Mouse (Mus musculus) mouse embryonic stem cell (cell line): ENCODE data around the gene Mfsd4b3.
"Not testable (repeated sequence)": the region's sequence is repeated elsewhere in the genome, so short reads cannot be mapped to it uniquely, and the experiment has no call there.

Source experiments
- in situ Hi-C, 2 experiments: fragments of 300-500 bp; cut with MboI; formaldehyde crosslinking; loops; 1 replicate in 1 of 2; 3 replicates in 1 of 2; pipeline ENCODE4 v1.14.3; 2019 to 2020; ENCODE audit warnings: low sequenced_read_pairs in 2 of 2, low pct_unique_long_range_greater_than_20kb in 1 of 2, mixed read lengths in 1 of 2; ENCODE audit not compliant: unreplicated experiment in 1 of 2

The Mfsd4b3 gene

GRCm38 (mm10) chr10:39959761-39960440 is at the start of gene Mfsd4b3:
Gene Mfsd4b3 (minus strand): TSS chr10:39960153.
- in situ Hi-C loops, result loop anchor here in 1 of 2 experiments (5.0 kb wide), 1 partner anchor 63 kb away; the partner anchor contains the start of gene Mfsd4b4

- in situ Hi-C loops, result no loop called here
These were observed 49.6 kb upstream of the Mfsd4b3 start for GRCm38 (mm10) chr10:40009591-40009990.

GRCm38 (mm10) chr10:40008847-40009246 is 48.9 kb upstream of the Mfsd4b3 start:
- in situ Hi-C loops, result not testable (repeated sequence)

GRCm38 (mm10) chr10:40007953-40008352 is 48.0 kb upstream of the Mfsd4b3 start:
- in situ Hi-C loops, result no loop called here

GRCm38 (mm10) chr10:40006963-40007362 is 47.0 kb upstream of the Mfsd4b3 start:
- in situ Hi-C loops, result no loop called here

- in situ Hi-C loops, result no loop called here
These were observed 40.8 kb upstream of the Mfsd4b3 start for GRCm38 (mm10) chr10:40000746-40001145.

GRCm38 (mm10) chr10:39991155-39991554 is 31.2 kb upstream of the Mfsd4b3 start:
- in situ Hi-C loops, result no loop called here

- in situ Hi-C loops, result no loop called here
These were observed 26.5 kb upstream of the Mfsd4b3 start, which contains the start of gene Mfsd4b5 for GRCm38 (mm10) chr10:39986466-39986865. Gene Mfsd4b5 (minus strand): TSS chr10:39986646.

- in situ Hi-C loops, result no loop called here
These were observed 22.7 kb upstream of the Mfsd4b3 start for GRCm38 (mm10) chr10:39982604-39983003.

GRCm38 (mm10) chr10:39978231-39978630 is 18.3 kb upstream of the Mfsd4b3 start:
- in situ Hi-C loops, result no loop called here

- in situ Hi-C loops, result no loop called here
These were observed 17.4 kb upstream of the Mfsd4b3 start for GRCm38 (mm10) chr10:39977346-39977745.

- in situ Hi-C loops, result no loop called here
These were observed 15.8 kb upstream of the Mfsd4b3 start for GRCm38 (mm10) chr10:39975771-39976170.

GRCm38 (mm10) chr10:39974982-39975381 is 15.0 kb upstream of the Mfsd4b3 start:
- in situ Hi-C loops, result no loop called here

GRCm38 (mm10) chr10:39967512-39967911 is 7.6 kb upstream of the Mfsd4b3 start:
- in situ Hi-C loops, result no loop called here

GRCm38 (mm10) chr10:39961906-39962305 is 2.0 kb upstream of the Mfsd4b3 start:
- in situ Hi-C loops, result no loop called here

- in situ Hi-C loops, result no loop called here
These were observed 479 bp upstream of the Mfsd4b3 start for GRCm38 (mm10) chr10:39960441-39960822.

- in situ Hi-C loops, result loop anchor here in 1 of 2 experiments (5.0 kb wide), 1 partner anchor 61 kb away; the partner anchor contains the start of gene Mfsd4b4
These were observed 1.7 kb downstream of the Mfsd4b3 start for GRCm38 (mm10) chr10:39958266-39958665.

- in situ Hi-C loops, result loop anchor here in 1 of 2 experiments (5.0 kb wide), 1 partner anchor 59 kb away; the partner anchor contains the start of gene Mfsd4b4
These were observed 3.5 kb downstream of the Mfsd4b3 start for GRCm38 (mm10) chr10:39956340-39956878.

- in situ Hi-C loops, result loop anchor here in 1 of 2 experiments (5.0 kb wide), 1 partner anchor 58 kb away; the partner anchor contains the start of gene Mfsd4b4
These were observed 4.8 kb downstream of the Mfsd4b3 start for GRCm38 (mm10) chr10:39955163-39955562.
